Mouse (Mus musculus): ENCODE results near the gene Hsd17b11.
"Not testable (repeated sequence)": the region's sequence is repeated elsewhere in the genome, so short reads cannot be mapped to it uniquely, and the experiment has no call there.

Gene Hsd17b11

DNA sequence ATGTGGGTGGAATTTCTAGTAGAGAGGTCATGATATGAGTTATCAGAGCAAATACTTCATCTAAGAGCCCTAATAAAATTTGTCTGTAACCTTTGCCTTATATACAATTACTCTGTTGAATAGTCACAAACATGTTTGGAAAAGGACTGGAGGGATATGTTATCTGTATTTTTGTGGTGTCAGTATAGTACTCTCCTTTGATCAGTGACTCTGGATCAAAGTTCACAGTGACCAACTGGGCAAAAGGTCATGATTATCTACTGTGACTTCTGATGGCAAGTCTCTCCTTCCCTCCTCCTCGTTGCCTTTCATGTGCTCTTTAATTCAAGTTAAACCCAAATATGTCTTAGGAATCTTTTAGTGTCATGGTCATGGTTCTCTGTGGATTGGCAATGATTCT, 14.1 kb upstream of the Hsd17b11 start:
- no peak for DNase-seq (ENCODE audit: low spot score in 2 of 2)

DNA sequence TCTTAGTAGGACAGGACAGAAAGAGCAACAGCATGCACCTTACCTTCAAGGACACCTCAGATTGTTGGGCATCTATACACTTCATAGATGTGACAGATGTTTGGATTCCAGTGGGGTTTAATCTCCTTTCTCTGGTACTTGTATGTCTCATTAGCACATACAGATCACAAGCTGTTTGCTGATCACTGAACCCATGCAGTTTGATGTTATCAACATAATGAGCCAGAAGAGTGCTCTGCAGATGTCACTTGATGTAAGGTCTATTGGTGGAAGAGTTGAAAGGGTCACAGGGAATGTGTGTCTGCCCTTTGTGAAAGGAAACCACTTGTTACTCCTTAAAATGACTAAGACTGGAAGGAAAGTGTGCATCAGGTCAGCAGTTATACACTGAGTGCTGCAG, 13.3 kb upstream of the Hsd17b11 start:
- no peak for DNase-seq (ENCODE audit: low spot score in 2 of 2)

DNA sequence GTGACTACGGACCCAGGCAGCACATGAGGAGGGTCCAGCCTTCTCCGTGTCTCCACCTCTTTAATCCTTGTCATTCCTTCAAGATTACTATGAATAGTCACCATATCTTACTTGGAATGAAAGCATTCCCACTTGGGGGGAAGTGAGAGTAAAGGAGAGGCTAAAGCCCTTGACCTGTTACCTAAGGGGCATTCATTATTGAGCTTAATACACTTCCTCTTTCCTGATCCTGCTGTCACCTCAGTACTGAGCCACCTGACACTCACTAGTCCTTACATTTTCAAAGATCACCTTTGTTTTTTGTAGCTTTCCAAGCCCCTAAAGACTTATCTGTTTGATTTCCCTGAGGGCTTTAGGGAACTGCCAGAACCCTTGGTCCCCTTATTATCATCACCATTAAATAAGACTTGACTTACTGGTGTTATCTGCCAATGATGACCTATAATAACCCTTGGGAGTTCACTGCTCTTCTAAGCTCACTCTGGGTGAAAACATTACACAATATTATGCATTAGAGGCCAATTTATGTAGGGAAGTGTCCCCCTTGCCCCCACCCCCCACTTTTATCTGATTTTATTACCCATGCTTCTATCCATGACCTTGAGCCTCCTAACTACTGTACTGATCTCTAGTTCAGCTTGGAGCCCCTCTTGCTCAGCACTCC, 10.8 kb upstream of the Hsd17b11 start:
- DNase-seq (ENCODE audit: low spot score in 2 of 2) = no peak

DNA sequence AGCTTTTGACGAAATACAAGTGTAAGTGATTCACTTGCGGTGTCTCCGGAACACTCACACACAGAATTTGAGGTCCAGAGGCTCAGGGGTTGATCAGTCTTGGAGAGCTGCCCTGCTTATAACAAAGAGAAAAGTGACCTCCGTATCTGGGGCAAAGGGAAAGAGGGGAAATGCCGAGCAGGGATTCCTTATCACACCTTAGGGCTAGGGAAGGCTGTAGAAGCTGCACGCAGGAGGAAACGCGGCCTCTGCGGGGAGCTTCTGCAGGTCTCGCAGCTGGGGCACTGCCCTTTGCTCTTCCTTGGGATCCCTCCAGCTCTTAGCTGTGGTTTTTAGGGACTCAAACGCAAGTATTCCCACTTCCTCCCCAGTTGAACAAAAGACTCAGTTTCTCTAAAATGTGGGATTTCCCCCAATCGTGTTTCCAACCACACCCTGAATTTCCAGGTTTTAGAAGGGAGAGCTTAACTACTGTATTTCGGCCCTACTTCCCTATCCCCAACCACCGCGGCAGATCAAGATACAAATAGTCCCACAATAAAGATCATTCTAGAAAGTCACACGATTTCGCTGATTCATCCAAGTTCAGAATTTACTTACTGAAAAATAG, 3.6 kb upstream of the Hsd17b11 start:
- DNase-seq (ENCODE audit: low spot score in 2 of 2) = no peak

DNA sequence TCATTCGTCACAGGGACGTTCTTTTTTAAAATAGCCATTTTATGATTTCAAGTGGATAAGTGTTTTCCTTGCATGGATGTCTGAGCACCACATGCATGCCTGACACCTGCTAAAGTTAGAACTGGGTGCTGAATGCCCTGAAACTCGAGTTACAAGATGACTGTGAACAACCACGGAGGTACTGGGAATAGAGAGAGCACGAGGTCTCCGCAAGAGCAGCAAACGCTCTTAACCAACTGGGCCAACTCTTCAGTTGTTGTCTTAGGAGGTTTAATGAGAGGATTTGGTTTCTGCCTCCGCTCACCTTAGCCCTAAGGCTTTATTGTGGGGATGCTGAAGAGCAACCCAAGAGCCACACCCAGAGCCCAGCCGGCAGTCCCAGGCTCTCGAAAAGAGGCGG, 3.0 kb upstream of the Hsd17b11 start:
- no peak for DNase-seq (ENCODE audit: low spot score in 2 of 2)

DNA sequence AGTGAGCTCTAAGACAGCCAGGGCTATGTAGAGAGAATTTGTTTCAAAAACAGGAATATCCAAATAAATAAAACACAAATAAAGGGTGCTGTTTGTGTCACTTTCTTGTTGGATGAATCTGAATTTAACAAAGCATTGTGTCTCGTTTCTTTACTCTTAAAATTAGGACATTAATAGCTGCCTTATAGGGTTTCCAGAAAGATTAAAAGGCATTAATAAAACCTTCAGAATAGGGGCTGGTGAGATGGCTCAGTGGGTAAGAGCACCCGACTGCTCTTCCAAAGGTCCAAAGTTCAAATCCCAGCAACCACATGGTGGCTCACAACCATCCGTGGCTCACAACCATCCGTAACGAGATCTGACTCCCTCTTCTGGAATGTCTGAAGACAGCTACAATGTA, 2.5 kb upstream of the Hsd17b11 start:
- DNase-seq (ENCODE audit: low spot score in 2 of 2) = not testable (repeated sequence)

DNA sequence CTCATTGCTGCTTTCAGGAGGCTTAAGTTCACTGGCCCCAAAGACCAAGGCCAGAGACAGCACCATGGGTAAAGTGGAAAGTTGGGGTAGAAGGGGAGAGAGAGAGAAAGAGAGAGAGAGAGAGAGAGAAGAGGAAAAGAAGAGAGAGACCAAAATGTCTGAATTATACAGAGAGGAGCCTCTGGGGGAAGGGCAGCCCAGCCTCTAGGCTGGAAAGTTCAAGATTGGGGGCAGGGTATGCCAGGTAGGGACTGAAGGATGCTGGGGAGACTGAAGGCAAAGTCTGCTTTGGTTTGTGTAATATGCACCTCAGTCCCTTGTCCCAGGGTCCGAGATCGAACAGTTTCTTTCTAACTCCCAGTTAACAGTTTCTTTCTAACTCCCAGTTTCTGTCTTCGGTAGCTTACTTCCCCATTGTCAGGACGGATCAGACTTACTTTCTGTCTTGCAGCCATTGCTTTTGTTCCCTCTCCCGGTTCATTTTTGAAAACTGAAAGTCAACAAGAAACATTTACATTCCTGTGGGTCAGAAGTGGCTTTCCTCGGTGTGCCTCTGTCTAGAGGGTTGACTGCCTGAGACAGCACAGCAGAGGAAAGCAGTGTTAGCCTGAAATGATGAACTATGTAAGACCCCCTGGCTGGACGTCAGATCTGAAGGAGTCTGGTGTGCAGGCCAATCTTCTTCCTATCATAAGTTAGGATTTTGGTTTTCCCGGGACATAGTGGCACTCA, 1.7 kb upstream of the Hsd17b11 start:
- no peak for DNase-seq (ENCODE audit: low spot score in 2 of 2)

DNA sequence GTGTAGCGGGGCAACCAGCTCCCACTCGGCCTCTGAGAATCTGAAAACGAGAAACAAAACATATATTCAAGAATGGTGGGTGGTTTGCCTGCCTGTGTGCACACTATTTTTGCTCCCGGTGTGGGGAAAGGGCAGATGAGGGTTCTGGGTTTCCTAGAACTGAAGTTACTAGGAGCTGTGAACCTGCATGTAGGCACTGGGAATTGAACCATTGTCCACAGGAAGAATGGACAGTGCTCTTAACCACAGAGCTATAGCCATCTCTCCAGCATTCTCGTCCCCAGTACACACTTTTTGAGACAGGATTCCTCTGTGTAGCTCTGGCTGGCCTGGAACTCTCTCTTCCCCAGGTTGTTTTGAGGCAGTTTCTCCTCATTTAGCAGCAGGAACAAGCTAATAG, 839 bp upstream of the Hsd17b11 start:
- DNase-seq (ENCODE audit: low spot score in 2 of 2) = no peak

DNA sequence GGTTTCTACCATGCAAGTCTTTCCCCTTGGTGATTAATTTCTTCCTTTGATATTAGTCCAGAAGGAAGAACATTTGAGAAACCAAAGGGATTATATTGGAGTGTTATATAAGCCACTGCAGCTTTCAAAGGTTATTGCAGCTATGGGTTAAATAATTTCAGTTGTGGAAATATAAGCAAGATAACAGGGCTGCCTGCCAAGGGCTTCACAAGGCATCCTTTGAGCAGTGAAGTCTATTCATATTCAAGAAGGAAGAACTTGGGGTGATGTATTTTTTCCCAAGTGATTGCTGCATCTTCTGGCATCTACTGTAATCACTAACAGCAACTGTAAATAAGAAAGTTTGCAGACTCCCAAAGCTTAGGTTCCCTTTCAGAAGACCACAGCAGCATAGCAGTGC, 10.3 kb downstream of the Hsd17b11 start:
- no peak for DNase-seq (ENCODE audit: low spot score in 2 of 2)

DNA sequence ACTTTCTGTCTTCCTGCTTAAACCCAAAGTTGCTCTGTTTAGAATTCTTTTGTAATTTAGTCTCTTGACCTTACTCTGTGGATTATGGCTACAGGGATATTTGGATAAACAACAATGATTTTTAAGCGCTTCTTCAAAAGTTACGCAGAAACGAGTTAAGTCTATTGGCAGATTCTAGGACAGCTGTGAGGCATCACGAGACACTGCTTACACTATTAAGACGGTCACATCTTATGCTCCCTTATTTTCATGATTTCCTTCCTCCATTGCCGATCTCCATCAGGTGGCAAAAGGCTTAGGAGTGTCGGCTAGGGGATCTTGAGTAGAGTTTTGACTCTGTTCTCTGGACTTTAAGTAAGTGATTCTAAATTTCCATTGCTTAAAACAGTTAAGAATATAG, 11.5 kb downstream of the Hsd17b11 start:
- no peak for DNase-seq (ENCODE audit: low spot score in 2 of 2)

DNA sequence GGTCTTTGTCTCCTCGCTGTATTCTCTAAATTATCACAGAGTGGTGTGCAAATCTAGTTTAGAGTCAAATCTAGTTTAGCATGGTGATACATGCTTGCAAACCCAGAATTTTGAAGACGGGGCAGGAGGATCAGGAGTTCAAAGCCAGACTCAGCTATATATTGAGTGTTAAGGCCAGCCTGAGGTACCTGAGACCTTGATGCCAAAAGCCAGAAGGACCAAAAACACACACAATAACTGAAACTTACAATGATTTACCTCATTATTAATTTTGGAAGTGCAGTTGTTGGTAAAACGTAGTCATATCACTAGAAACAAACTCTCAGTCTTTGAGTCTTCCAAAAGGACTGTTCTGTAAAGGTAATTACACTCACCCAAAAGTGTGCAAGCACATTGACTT, 12.3 kb downstream of the Hsd17b11 start:
- DNase-seq (ENCODE audit: low spot score in 2 of 2) = no peak

DNA sequence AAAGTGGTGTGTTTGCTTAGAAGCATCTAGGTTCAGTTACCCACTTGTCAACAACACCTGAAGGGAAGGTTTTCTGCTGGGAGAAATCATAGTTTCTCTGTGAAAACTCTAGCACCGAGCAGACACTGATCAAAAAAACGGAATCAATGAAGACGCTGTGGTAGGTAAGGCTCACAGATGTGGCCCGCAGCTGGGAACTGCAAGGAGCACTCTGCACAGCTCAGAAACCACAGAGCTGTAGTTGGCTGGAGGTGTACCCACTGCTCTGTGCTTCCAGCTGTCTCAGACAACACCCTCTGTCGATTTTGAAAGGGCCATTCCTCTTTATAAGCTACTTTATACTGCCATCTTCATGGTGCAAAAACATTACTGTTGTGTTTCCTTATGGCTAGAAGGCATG, 13.9 kb downstream of the Hsd17b11 start:
- no peak for DNase-seq (ENCODE audit: low spot score in 2 of 2)

DNA sequence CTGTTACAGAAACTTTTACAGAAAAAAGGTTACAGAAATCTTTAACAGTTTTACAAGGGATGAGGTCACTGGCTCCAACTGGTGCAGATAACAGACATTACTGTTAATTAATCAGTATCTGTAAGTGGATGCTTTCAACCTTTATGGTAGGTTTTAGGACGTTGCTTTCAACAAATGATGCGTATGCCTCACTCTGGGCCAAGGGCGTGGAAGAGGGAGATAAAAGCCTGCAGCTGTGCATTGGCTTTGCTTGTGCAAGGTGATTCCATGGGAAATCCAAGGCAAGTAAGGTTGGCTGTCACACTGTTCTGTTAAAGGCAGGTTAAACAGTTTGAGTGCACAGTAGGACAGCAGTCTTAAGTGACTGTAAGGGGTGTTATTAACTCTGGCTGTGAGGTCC, 14.9 kb downstream of the Hsd17b11 start:
- DNase-seq (ENCODE audit: low spot score in 2 of 2) = no peak

DNA sequence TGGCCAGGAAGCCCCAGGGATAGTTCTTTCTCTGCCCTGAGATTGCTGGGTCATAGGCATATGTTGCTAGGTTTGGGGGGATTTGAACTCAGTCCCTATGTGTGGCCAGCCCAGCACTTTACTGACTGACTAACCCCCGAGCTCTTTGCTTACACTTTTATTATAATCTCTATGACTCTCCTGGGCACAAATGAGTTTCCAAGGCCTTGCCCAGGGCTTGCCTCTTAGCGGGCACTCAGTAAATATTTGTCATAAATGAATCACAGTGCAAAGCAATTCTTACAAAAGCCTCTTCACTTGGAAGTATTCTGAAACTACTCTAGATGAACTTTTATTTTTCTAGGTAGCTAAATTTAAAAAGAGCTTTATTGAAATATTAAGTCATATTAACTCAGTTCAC, 17.8 kb downstream of the Hsd17b11 start:
- no peak for DNase-seq (ENCODE audit: low spot score in 2 of 2)

DNA sequence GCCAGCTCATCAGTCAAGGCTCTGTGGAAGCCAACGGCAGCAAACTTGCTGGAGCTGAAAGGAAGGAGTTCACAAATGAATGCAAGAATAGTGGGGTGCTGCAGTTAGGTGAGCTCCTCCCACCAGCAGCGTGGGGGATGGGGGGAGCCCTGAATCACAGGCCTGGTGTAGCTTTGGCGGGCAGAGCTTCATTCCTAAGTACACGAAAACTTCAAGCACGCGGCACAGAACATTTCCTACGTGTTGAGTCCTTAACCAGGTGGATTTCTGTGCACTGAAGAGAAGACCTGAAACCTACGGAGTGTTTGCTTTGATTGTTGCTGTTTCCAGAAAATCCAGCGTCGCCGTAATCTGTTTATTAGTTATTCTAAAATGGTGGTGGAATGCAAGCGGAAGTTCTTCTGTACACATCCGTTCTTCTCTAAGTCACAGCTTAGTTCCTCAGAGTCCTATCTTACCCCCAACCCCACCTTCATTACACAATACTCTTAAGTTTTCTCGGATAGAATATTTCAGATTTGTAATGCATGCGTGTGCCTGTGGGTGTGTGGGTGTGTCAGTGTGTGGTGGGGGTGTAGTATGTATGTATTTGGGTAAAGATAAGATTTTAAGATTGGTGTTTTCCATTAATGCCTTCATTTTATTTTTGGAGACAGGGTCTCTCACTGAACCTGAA, 18.3 kb downstream of the Hsd17b11 start:
- DNase-seq (ENCODE audit: low spot score in 2 of 2) = no peak

DNA sequence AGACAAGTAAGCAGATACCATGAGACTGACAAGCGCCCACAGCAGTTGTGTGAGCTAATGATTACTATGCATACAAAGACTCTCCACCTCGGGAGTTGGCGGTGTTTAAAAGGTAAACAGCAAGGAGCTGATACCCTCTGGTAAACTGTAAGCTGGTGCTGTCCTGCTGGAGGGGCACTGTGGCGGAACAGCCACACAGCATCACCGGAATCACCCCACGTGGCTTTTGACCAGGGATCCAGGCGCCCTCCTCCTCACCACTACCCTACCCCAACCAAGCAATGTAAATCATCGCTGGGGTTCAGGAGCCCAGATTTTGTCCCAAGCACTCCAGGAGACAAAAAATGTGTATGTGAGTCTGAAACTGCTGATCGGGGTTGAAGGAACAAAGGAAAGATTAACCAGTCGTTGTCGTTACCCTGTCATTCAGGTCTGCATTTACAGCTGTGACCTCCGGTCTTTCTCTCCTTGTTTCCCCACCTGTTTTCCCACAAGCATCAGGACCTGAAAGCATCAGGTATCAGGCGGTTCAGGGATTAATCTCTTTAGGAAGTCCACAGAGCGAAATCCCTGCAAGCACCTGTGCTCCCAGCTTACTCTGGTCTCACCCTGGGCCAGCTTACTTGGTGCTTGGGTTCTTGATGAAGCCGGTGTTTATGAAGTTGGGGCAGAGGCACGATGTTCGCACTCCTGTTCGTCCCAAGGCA, 19.0 kb downstream of the Hsd17b11 start:
- no peak for DNase-seq (ENCODE audit: low spot score in 2 of 2)

DNA sequence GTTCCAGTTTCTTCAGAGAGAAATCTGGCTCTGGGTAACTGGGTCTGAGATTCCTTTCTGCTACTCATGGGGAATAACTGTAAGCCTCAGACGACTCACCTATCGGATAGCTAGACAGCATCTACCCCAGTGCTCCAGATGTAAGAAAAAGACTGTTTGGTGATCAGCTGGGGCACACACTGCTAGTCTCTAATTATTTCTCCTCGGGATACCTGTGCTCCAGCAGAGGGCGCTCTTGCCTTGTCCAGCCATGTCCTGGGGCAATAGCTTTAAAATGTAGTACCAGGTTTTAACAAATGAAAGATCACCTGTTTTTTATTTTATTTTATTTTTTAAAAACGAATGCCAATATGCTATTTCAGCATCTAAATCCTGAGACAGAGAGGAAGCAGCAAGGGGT, 22.0 kb downstream of the Hsd17b11 start:
- peak in 1 of 2 experiments; percentile 81 for DNase-seq (ENCODE audit: low spot score in 2 of 2)

DNA sequence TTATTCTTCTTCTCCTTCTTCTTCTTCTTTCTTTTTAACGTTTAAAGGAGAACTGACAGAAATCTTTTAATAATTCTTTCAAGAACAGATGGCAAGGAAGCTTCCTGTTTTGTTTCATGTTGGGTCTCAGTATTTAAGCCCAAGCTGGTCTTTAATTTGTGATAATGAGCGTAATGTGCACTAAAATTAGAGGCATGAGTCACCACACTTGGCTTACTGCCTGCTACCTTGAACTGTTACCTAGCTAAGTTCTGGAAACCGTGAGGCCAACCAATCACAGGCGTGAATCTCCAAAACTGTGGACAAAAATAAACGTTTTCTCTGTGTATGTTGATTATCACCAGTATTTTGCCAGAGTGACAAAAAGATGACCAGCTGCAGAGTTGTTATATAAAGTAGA, 23.0 kb downstream of the Hsd17b11 start:
- DNase-seq (ENCODE audit: low spot score in 2 of 2) = peak in 1 of 2 experiments; percentile 43

DNA sequence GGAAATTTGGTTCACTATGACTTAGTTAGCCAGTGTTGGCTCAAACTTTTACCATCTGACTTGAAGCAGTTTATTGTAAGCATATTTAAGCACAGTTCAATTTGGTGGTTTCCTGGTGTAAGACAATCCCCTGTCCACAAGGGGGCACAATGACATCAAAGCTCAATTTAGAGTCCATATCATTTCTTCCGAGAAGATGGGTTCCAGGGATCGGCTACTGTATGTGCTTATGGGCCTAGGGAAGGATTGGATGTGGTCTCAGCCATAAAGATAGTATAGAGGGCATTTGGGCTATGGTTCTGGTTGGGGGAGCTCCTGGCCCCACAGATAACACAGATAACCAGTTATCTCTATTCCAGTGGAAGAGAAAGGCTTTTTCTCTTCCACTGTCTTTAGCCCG, 26.5 kb downstream of the Hsd17b11 start:
- peak in 1 of 2 experiments; percentile 44 for DNase-seq (ENCODE audit: low spot score in 2 of 2)

DNA sequence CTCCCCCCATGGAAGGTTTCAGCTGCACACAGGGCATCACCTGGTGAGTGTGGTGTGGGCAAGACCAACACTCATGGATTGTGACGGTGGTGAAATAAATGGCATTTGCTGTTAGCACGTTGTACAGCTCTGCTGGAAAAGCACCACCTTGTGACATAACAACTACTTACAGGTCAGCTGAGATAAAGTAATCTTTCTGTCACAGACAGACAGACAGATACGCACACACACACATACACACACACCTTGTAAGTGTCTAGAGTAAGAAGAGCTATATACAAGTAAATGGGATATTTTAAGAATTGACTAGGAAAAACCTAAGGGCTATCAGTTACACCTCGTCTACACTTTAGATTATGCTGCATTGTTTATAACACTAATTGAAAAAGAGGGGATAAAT, 27.1 kb downstream of the Hsd17b11 start:
- DNase-seq (ENCODE audit: low spot score in 2 of 2) = no peak

DNA sequence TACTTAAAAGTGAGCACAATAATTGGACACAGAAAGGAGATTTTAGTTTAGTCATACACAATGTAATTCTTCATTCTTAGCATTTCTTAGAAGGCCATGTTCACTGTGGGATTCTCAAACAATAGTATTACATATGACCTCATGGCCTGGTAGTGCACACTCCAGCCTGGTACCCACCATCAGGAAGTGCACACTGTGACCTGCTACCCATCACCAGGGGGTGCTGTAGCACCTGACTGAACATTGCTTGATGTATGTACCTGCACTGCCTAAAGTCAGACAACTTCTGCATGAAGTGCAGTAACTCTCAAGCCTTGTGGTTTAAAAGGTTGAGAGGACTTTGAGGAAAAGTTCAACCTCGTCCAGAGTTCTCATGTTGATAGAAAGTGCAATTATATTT, 28.1 kb downstream of the Hsd17b11 start:
- no peak for DNase-seq (ENCODE audit: low spot score in 2 of 2)

DNA sequence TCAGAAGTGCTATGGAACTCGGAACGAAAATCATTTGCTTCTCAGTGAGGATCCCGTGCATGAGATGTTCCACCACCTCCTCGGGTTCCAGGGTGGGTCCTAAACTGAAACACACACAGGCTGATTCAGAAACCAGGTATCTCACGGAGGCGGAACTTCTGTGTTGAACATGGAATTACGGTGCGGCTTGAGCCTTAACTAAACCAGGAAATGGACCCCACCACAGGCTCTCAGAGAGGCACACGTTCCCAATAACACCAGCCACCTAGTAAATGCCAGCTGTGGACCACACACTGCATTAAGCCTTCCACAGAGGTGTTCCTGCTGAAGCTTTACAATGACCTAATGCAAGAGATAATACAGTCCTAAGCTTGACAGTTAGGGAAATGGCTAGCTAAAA, 28.9 kb downstream of the Hsd17b11 start:
- no peak for DNase-seq (ENCODE audit: low spot score in 2 of 2)

All from left cerebral cortex, adult 9 months (tissue).